Mouse (Mus musculus) liver, adult 2 months (tissue): ENCODE data around the gene Rtn4rl2.

Source experiments
- CTCF ChIP-seq: fragments of 200-500 bp; IDR thresholded peaks from 2 replicates; pipeline ENCODE4 v1.5.1; 2011; ENCODE audit warnings: low read depth, low read length, control low read depth
- POLR2A ChIP-seq: fragments of 200-500 bp; IDR thresholded peaks from 2 replicates; pipeline ENCODE4 v1.6.1; 2011; ENCODE audit warnings: low read length, control low read depth; ENCODE audit not compliant: insufficient read depth; ENCODE audit errors: extremely low read depth

DNA sequence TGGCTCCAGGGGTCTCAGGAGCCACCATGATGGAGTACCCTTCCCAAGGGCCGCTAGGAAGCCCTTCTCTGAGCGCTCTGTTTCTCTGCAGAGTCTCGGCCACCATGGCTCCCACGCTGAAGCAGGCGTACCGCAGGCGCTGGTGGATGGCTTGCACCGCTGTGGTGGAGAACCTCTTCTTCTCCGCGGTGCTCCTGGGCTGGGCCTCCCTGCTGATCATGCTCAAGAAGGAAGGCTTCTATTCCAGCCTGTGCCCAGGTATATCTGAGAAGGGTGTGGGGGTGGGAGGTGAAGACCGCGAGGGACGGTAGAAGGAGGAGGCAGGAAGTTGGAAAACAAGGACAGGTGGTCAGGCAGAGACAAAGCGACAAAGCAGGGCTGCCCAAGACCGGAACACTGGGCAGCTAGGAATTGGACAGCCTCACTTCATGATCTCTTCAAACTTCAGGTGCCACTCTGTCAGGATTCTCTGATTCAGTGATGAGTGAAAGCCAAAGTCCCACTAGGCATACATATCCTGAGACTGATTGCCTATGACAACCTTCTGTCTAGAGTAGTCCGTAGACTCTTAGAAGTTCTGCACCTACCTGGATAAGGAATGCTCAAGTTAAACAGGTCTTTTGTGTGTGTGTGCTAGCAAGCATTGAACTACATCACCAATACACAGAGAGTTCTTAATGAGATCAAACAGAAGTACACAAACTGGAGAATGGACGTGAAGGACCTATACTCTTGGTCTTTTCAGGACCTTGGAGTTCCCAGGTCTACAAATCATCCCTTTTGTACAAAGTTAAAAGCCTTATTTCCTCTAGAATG, 45.6 kb downstream of the Rtn4rl2 start:
- no peak for TF ChIP-seq CTCF
- TF ChIP-seq POLR2A = no peak
